Mouse (Mus musculus) adrenal gland (tissue): ENCODE data around the gene Rasl10b.

Source experiments
- intact Hi-C: fragments of 180-260 bp; cut with DNase I; formaldehyde crosslinking; loops from one replicate; pipeline ENCODE4 v1.15.1; 2025

Rasl10b gene

DNA sequence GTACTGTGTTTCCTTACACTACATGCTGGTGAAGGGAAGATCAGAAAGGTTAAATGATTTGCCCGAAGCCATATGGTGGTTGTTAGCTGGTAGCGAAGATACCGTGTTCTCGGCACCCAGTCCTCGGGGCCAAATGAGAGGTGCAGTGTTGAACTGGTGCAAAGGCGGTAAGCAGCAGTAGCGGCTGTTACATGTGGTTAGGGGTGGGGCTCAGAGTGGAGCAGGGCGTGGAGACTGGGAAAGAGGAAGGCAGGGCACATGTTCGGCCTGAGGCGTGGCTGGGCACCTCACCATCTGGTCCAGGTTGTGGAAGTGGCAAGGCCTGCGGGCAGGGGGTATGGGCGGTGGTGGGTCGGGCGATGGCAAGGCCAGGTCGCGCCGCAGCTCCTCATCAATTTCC, 18.0 kb downstream of the Rasl10b start:
- intact Hi-C loops: loop anchor here (2.0 kb wide), 1 partner anchor 70 kb away; no protein-coding TSS in a partner anchor

- intact Hi-C loops: no loop called here
These were observed 20.4 kb downstream of the Rasl10b start, which contains the start of gene Gas2l2 for GRCm38 (mm10) chr11:83429355-83429754. Gene Gas2l2 (minus strand): TSS chr11:83429455.

DNA sequence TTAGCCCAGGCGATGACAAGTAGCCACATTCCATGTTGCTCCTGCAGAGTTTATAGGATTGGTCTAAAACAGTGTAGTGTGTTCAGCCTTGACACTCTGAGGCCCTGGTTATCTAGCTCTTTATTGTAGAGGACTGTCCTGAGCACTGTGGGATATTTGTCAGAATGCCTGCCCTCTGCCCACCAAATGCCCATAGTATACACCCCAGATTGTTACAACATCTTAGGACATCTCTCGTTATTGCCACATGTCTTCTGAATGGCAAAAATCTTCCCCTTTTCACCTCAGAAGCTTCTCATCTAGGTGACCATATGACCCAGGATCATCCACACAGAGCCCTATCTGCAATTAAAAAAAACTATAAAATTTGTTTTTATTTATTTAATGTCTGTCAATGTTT, 23.6 kb downstream of the Rasl10b start:
- intact Hi-C loops: no loop called here

- intact Hi-C loops: no loop called here
These were observed 28.4 kb downstream of the Rasl10b start, which contains the start of gene 1700020L24Rik for GRCm38 (mm10) chr11:83437377-83437776. Gene 1700020L24Rik (plus strand): TSS chr11:83437677.

GRCm38 (mm10) chr11:83439426-83440060, 30.6 kb downstream of the Rasl10b start:
- intact Hi-C loops: no loop called here

DNA sequence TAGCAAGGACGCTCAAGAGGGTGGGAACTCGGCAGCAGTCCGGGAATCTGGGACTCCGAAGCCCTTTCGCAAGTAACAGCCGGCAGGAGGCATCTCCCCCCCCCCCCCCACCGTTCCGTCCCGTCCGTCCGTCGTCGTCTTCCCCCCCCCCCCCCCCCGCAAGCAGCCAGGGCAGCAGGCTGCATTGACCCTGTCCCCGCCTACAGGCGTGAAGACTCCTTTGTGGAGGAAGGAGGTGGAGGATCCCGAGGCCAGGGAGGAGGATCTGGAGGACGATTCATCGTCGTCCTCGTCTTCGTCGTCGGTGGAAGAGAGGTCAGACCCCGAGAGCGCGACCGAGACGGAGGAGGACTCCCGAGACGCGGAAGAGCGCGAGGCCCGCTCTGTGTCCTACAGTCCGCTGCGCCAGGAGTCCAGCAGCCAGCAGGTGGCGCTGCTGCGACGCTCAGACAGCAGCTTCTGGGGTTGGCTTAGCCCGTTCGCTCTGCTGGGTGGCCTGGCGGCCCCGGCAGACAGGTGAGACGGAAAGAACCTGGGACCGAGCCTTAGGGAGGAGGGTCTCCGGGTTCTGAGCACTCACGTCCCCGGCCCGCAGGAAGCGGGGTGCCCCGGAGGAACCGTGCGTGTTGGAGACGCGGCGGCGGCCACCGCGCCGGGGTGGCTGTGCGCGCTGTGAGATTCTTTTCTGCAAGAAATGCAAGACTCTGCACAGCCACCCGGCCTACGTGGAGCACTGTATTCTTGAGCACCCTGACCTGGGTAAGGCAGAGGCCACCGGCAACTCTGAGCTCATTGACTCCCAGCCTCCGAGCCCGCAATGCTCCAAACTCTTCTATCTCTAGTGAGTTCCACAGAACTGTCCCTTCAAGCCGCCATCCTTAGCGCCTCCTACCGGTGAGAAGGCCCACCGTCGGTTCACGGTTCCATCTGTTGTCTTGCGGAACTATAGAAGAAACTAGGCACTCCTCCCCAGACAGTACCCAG, 31.4 kb downstream of the Rasl10b start:
- intact Hi-C loops: no loop called here

DNA sequence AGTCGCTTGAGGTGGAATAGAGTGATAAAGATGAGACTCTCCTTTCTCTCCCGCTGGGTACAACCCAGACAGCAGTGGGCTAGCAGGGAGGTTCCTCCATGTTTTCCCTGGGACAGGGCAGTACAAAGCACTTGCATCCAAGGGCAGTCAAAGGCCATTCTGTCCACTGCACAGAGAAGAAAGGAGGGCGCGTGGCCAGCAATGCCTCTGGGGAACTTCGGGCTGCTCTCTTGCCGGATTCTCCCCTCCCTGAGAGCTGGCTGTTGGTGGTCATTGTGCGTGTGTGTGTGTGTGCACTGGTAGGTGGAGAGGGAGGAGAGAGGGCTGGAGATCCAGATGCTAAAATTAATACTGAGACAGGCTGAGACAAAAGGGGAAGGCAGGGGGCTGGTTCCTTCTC, 32.3 kb downstream of the Rasl10b start:
- intact Hi-C loops: no loop called here

- intact Hi-C loops: loop anchor here (2.0 kb wide), 1 partner anchor 30 kb away; the partner anchor contains the start of gene Taf15
These were observed 33.8 kb downstream of the Rasl10b start for GRCm38 (mm10) chr11:83442596-83443267.

DNA sequence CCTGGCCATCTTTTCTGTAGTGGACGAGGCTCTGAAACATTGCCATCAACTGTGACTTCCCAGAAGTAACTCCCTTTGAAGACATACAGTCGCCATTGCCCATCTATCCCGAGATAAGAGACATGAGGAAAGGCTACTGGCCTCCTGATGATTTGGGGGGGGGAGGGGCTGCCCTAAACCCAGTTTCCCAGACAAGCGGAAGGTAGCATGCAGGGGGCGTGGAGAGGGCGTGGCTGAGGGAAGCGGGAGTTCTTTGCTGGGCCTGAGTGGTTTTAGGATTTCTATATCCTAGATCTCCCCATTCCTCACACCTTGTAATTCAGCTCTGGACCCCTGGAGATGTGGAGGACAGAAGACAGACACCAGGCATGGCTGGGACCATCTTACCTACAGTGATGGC, 34.9 kb downstream of the Rasl10b start:
- intact Hi-C loops: loop anchor here (2.0 kb wide), 1 partner anchor 29 kb away; the partner anchor contains the start of gene Taf15

GRCm38 (mm10) chr11:83445001-83445400, 36.1 kb downstream of the Rasl10b start:
- intact Hi-C loops: no loop called here

DNA sequence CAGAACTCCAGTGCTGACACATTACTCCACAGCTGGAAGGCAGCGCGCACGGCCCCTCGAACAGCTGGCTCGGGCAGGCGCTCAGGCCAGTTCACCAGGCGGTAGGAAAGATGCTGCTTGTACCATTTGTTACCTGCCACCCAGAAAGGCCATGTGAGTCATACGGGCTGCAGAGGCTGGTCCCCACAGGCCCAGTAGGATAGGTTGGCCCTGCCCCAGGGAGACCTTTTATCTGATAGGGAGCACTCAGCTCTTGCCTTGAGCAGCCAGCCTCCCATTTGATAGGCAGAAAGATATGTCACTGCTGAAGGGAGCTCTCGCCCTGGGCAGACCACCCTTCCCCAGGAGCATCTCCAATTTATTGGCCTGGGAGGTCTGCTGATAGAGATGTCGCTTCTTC, 38.7 kb downstream of the Rasl10b start:
- intact Hi-C loops: no loop called here

- intact Hi-C loops: no loop called here
These were observed 39.3 kb downstream of the Rasl10b start for GRCm38 (mm10) chr11:83448021-83448926.

DNA sequence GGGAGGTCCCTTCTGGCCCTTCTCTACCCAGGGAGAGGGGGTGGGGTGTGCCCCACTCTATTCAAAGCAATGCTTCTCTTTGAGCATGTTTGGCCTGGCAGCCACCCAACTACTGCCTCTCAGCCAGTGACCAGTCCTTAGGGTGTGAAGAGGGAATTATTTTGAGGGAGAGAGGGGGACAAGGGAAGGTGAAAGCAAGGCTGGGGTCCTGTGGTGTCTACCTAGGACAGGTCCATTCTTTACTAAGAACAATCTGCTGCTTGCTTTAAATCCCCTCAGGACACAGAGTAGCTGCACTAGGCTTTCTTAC, 39.9 kb downstream of the Rasl10b start:
- intact Hi-C loops: no loop called here

DNA sequence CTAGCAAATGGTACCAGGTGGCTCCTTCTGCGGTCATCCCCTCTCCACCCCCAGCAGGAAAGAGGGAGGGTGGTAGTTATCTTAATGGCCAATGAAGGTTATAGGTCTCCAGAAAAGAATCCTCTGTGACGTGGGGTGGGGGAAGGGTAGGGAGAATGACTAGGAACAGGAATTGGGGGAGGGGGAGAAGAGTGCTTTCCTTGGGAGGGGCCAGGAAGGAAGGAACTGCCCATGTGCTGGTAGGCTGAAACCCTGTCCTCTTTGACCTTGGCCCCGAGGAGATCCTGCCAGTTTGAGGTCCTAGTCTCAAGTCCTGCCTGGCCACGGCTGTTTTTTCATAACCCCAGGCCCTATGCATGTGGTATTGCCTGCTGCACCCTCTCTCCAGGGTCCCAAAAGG, 40.4 kb downstream of the Rasl10b start:
- intact Hi-C loops: no loop called here

DNA sequence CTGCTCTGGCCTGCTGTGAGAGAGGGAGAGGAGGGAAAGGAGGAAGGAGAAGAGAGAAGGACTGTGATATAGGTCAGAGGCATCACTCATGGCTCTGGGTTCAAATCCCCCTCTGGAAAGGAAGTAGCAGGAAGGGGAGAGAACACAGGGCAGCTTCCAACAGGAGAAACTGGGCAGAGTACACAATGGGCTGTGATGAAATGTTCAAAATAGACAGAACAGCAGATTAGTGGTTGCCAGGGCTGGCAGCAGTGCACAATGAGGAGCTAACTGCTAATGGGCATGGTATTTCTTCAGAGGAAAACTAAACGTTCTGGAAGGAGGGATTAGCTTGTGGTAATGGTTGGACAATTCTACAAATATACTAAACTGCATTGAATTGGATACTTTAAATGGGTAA, 41.6 kb downstream of the Rasl10b start:
- intact Hi-C loops: no loop called here

GRCm38 (mm10) chr11:83451281-83451680, 42.3 kb downstream of the Rasl10b start:
- intact Hi-C loops: no loop called here

DNA sequence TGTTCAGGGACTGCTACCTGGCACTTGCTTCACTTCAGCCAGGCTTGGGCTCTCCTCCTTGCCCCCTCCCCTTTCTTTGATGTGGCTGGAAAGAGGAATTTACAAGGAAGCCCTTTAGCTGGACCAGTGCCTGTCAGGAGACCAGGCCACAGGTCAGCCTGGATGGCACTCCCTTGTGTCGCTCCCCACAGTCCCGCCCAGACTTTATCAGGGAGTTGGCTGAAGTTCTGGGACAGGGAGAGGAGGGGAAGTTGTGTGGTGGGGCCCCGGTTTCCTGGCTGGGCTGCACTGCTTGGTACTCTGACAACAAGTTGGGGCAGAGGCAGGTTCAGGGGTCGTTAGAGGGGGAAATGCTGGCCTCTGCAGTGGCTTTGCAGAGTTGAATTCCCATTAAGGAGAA, 45.6 kb downstream of the Rasl10b start:
- intact Hi-C loops: no loop called here

- intact Hi-C loops: no loop called here
These were observed 46.7 kb downstream of the Rasl10b start for GRCm38 (mm10) chr11:83455608-83456007.

DNA sequence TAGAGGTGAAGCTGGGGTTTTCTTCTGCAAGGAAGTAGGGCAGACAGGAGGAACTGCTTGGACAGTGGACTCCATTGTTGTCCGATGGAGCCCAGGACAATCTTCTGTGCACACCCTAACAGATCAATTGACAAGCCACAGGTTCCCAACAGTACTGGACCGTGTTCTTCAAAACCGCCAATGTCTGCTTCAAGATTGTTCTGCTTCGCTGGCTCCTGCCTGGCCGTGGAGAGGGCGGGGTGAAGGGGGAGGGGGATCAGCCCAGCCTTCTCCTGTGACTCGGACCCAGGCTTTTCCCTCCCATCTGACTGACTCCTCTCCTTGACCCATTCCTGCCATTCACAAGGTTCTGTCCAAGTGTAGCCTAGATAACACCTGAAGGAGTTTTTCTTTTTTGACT, 48.3 kb downstream of the Rasl10b start:
- intact Hi-C loops: no loop called here

DNA sequence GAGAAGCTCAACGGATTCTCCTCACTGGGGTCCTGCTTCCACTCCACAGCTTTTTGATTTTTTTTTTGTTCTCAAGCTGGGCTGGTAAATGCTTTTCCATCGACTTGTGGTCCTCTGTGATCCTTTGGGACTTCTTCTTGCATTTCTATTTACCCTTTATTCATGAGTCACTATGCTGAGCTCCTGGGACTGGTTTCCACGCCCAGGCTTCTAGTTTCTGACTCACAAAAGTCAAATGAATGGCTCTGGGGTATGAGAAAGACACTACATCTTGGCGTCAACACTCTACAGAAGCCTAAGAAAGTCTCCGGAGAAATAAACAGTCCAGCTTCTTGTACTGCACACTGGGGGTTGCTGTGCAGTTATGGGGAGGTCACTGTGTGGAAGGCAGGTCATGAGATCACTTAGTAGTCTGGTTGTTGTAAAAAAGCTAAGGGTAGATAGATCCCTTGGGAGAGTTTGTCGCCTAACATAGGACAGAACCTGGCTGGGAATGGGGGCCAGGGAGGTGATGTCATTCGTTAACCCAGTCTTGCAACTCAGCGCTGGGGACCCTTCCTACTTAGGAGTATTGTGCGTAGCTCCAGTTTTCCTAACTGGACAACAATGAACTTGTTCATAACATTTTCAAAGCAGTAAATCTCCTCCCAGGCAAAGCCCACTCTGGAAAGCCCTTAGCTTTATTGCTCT, 49.1 kb downstream of the Rasl10b start:
- intact Hi-C loops: no loop called here
